Mouse (Mus musculus): Measurements from ENCODE around the gene Ripply3.

GRCm38 (mm10) chr16:94369596-94370172 is 41.5 kb downstream of the Ripply3 start:
- no peak for TF ChIP-seq CTCF (IDR thresholded peaks at IDR 0.05; ENCODE audit: extremely low read depth, insufficient read depth, low read length)
- no peak for TF ChIP-seq POLR2A (IDR thresholded peaks at IDR 0.05; ENCODE audit: extremely low read depth, insufficient read depth, low read length)
